Mouse (Mus musculus): ENCODE data around the gene Gab1. TPM values are rescaled to one million over a fixed set of nuclear protein-coding genes. Genes with fewer than 3 reads are reported as not detected.

Gab1 gene
- polyA plus RNA-seq, 1 experiment: not detected

DNA sequence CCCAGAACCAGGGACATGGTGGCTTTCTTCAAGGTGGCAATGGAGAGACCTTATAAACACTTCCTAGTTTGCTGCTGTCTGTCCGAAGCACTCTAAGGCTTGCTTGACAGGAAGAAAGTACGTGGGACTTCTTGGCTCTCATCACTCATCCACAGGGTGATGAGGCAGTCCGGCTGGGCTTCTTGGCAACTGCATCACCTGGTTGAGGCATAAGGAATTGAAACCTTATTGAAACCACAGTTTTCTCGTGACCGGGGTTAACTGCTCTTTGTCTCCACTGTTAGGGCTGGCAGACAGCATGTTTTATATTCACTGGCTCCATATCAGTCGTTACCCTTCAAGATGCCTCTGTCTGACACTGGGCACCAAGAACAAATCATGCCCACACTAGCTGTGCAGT lies 40.2 kb downstream of the Gab1 start:
- no peak overlapping the region for H3K27ac ChIP-seq (ENCODE audit: insufficient read depth, low read depth, low read length)
- no peak for TF ChIP-seq POLR2A (IDR thresholded peaks at IDR 0.05; ENCODE audit: insufficient read depth, low read depth, low read length)
- TF ChIP-seq CTCF (IDR thresholded peaks at IDR 0.05; ENCODE audit: insufficient read depth, low read depth, low read length): no peak
- H3K4me3 ChIP-seq (ENCODE audit: insufficient read depth, low read depth, low read length): no peak overlapping the region
- H3K4me1 ChIP-seq (ENCODE audit: control insufficient read depth, insufficient read depth, low read length): peaks cover 5% of the 10 kb centered on the region; the same call in 1 of the 2 replicates
- WGBS: 66% methylated on average over 6 of the region's 6 CpGs

DNA sequence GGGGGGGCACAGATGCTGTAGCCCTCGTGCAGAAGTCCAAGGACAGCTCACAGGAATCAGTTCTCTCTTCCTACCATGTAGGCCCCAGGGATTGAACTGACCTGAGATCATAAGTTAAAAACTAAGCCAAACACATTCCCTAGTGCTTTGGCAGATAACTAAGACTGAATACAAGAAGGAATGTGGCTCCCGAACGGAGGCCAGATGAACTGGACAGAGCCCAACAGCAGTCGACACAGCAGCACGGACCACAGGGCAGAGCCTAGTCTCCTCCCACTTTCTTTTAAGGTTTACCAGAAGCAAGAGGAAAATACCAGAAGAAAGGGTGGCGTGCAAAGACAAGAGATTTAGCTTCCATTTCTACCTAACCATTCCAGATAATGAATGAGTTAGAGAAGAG lies 42.1 kb downstream of the Gab1 start:
- H3K4me3 ChIP-seq (ENCODE audit: insufficient read depth, low read depth, low read length): no peak overlapping the region
- 65% methylated on average over 6 of the region's 6 CpGs for WGBS
- H3K27ac ChIP-seq (ENCODE audit: insufficient read depth, low read depth, low read length): no peak overlapping the region
- no peak for TF ChIP-seq POLR2A (IDR thresholded peaks at IDR 0.05; ENCODE audit: insufficient read depth, low read depth, low read length)
- TF ChIP-seq CTCF (IDR thresholded peaks at IDR 0.05; ENCODE audit: insufficient read depth, low read depth, low read length): no peak
- peaks cover 5% of the 10 kb centered on the region; the same call in 1 of the 2 replicates for H3K4me1 ChIP-seq (ENCODE audit: control insufficient read depth, insufficient read depth, low read length)

DNA sequence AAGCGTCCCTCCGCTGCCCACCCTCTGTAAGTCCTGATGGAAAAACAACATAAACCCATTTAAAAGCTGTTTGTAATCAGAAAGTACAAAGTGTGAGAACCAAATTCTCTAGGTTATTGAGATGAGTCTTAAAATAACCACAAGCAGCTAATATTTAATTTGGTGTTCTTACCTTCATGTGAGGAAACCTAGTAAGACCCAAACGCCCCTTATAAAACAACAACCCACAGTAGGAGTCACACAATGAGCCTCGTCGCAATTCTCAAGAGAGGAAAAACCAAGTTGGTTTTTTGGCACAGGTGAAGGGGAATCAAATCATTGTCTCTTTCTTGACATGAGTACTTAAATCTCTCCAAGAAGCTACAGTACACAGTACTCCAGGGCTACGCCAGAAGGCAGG lies 44.9 kb downstream of the Gab1 start:
- 83% methylated on average over 6 of the region's 6 CpGs for WGBS
- TF ChIP-seq CTCF (IDR thresholded peaks at IDR 0.05; ENCODE audit: insufficient read depth, low read depth, low read length): no peak
- no peak for TF ChIP-seq POLR2A (IDR thresholded peaks at IDR 0.05; ENCODE audit: insufficient read depth, low read depth, low read length)

DNA sequence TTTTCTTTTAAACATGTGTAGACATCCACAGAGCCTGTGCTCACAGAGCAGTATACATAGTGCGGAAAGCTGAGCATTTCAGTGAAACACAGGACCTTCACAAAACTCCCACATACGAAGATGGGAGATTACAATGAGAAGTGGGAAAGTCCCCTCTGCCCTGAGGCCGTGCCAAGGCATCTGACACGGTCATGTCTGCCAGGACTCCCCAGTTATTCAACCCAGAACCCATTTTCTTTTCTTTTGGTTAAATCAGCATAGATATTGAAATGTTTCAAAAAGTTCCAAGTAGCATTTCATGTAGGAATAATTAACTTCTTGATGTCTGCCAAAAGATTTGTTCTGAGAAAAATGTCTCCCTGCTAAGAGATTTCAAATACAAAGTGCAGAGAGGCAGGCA lies 45.9 kb downstream of the Gab1 start:
- H3K27ac ChIP-seq (ENCODE audit: insufficient read depth, low read depth, low read length): no peak overlapping the region
- TF ChIP-seq CTCF (IDR thresholded peaks at IDR 0.05; ENCODE audit: insufficient read depth, low read depth, low read length): no peak
- no peak for TF ChIP-seq POLR2A (IDR thresholded peaks at IDR 0.05; ENCODE audit: insufficient read depth, low read depth, low read length)
- no peak overlapping the region for H3K4me3 ChIP-seq (ENCODE audit: insufficient read depth, low read depth, low read length)
- no peaks in the 10 kb centered on the region for H3K4me1 ChIP-seq (ENCODE audit: control insufficient read depth, insufficient read depth, low read length)
- 57% methylated on average over 4 of the region's 4 CpGs for WGBS

More for the DNA sequence above, 44.9 kb downstream of the Gab1 start:
- Histone ChIP-seq H3K4me1 (ENCODE audit: control insufficient read depth, insufficient read depth, low read length) (no peaks in the 10 kb centered on the region), H3K4me3 (ENCODE audit: insufficient read depth, low read depth, low read length) (no peak overlapping the region), H3K27ac (ENCODE audit: insufficient read depth, low read depth, low read length) (no peak overlapping the region)

DNA sequence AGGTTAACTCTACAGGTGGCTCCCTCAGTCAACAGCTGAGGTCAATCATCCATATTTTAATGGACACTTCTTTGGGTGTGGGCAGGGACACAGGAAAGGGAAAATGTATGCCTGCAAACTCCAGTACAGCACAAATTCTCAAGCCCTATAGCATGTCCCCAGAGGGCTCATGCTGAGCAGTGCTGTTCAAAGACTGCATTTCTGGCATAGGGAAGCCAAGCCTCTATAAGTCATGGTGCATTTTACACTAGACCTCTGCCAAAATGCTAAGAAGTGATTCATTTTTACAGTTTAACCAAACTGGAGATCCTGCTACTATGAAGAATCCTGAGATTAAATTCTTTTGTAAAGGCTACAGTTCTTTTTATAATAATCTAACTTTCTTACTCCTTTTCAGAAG lies 47.8 kb downstream of the Gab1 start:
- TF ChIP-seq POLR2A (IDR thresholded peaks at IDR 0.05; ENCODE audit: insufficient read depth, low read depth, low read length) (no peak), CTCF (IDR thresholded peaks at IDR 0.05; ENCODE audit: insufficient read depth, low read depth, low read length) (no peak)
- Histone ChIP-seq H3K27ac (ENCODE audit: insufficient read depth, low read depth, low read length) (no peak overlapping the region), H3K4me1 (ENCODE audit: control insufficient read depth, insufficient read depth, low read length) (no peaks in the 10 kb centered on the region)

DNA sequence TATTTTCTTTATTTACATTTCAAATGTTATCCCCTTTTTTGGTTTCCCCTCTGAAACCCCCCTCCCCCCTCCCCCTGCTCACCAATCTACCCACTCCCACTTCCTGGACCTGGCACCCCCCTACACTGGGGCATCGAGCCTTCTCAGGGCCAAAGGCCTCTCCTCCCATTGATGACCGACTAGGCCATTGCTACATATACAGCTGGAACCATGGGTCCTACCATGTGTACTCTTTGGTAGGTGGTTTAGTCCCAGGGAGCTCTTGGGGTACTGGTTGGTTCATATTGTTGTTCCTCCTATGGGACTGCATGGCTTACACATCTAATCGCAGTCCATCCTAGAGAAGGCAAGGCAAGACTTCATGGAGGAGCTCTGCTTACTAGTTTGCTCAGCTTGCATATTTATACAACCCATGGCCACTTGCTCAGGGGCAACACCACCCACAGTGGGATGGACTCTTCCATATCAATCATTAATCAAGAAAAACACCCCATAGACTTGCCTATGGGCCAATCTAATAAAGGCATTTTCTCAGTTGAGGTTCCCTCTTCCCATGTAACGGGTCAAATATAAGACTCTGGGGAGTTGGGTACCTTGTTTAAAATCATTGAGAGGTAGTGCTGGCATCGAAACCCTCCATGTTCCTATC lies 48.3 kb downstream of the Gab1 start:
- Histone ChIP-seq H3K4me3 (ENCODE audit: insufficient read depth, low read depth, low read length) (no peak overlapping the region), H3K4me1 (ENCODE audit: control insufficient read depth, insufficient read depth, low read length) (no peaks in the 10 kb centered on the region), H3K27ac (ENCODE audit: insufficient read depth, low read depth, low read length) (no peak overlapping the region)
- TF ChIP-seq CTCF (IDR thresholded peaks at IDR 0.05; ENCODE audit: insufficient read depth, low read depth, low read length) (no peak), POLR2A (IDR thresholded peaks at IDR 0.05; ENCODE audit: insufficient read depth, low read depth, low read length) (no peak)
- 97% methylated on average over 5 of the region's 5 CpGs for WGBS

More for the DNA sequence above, 47.8 kb downstream of the Gab1 start:
- no peak overlapping the region for H3K4me3 ChIP-seq (ENCODE audit: insufficient read depth, low read depth, low read length)

DNA sequence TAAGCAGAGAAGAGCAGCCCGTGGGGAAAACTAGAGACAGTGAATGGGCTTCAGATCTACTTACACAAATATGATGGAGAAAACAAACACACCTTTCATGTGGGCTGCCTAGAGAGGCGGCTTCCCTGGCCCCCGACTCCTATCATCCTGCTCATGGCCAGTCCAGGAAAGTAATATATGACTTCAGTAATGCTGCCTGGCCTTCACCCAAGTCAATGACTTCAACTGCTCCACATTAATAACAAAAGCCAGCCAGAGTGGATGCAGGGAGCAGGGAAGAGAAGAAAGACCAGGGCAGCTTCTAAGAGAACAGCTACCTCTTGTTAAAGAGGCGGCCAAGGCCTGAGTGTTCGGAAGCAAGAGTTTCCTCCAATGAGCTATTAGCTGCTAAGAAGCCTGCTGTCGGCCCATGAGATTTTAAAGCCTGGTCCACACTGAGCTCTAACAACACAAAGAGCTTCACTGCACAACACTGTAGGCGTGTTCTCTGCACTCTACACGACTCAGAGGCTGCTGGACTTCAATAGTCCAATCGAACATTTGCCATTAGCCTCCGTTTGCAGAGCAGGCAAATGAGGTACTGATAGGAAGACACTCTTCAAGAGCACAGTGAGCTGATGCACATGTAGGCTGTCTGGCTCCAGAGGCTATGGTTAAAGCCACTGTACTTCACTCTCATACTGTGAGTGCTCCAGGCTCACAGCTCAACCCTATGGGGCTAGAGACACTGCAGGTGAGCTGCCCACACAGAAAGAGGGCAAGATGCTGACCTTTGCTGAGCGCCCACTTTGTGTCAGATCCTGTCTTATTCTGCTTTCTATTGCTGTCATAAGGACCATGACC lies 49.4 kb downstream of the Gab1 start:
- Histone ChIP-seq H3K4me3 (ENCODE audit: insufficient read depth, low read depth, low read length) (no peak overlapping the region), H3K27ac (ENCODE audit: insufficient read depth, low read depth, low read length) (0 out of 2 replicates have a peak overlapping the region, but pooled peaks have one; percentile 29), H3K4me1 (ENCODE audit: control insufficient read depth, insufficient read depth, low read length) (no peaks in the 10 kb centered on the region)
- TF ChIP-seq POLR2A (IDR thresholded peaks at IDR 0.05; ENCODE audit: insufficient read depth, low read depth, low read length) (no peak), CTCF (IDR thresholded peaks at IDR 0.05; ENCODE audit: insufficient read depth, low read depth, low read length) (no peak)
- 61% methylated on average over 11 of the region's 11 CpGs for WGBS

DNA sequence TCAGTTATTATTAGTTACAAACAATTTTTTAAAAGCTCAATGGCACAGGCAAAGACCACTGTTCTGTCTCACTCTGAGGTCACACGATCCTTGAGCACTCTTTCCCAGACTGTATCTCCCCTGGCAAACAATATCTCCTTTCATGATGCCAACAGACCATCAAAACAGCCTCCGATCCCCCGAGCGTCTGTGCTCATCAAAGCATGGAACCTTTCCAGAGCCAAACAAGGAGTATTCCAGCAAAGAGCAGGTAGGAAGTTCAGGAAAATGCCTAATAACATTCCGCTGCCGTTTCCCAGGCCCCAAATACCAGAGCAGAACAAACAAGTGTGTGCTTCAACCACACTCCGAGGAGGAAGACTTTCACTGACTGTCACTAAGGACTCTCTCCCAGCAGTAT lies 50.2 kb downstream of the Gab1 start:
- Histone ChIP-seq H3K27ac (ENCODE audit: insufficient read depth, low read depth, low read length) (peak overlapping the region; percentile 29; the same call in 1 of the 2 replicates), H3K4me3 (ENCODE audit: insufficient read depth, low read depth, low read length) (no peak overlapping the region), H3K4me1 (ENCODE audit: control insufficient read depth, insufficient read depth, low read length) (no peaks in the 10 kb centered on the region)
- TF ChIP-seq POLR2A (IDR thresholded peaks at IDR 0.05; ENCODE audit: insufficient read depth, low read depth, low read length) (no peak), CTCF (IDR thresholded peaks at IDR 0.05; ENCODE audit: insufficient read depth, low read depth, low read length) (no peak)
- 48% methylated on average over 7 of the region's 7 CpGs for WGBS

DNA sequence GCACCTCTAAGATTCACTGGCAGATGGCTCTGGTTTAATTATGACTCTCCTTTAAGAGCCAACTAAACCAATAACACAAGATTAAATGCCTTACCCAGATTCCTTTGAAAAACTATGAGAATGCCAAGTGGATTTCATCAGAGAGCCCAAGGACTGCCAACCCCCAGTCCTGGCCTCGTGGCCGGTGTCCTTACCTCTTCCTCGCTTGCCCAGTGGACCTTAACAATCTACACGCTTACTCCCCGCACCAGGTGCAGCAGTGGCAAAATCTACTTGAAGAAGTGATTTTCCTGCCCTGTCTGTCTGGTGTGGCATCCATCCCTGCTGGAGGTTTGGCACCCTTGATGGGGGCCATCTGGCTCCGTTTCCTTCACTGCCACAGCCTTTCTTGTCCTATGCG lies 53.3 kb downstream of the Gab1 start:
- WGBS: 84% methylated on average over 7 of the region's 7 CpGs
- no peak overlapping the region for H3K4me3 ChIP-seq (ENCODE audit: insufficient read depth, low read depth, low read length)
- H3K4me1 ChIP-seq (ENCODE audit: control insufficient read depth, insufficient read depth, low read length): peaks cover 4% of the 10 kb centered on the region
- H3K27ac ChIP-seq (ENCODE audit: insufficient read depth, low read depth, low read length): no peak overlapping the region
- TF ChIP-seq CTCF (IDR thresholded peaks at IDR 0.05; ENCODE audit: insufficient read depth, low read depth, low read length): no peak
- TF ChIP-seq POLR2A (IDR thresholded peaks at IDR 0.05; ENCODE audit: insufficient read depth, low read depth, low read length): no peak

Data from olfactory bulb, adult 2 months (tissue).